Mouse (Mus musculus): ENCODE results near the gene Itgb2.

Gene Itgb2

DNA sequence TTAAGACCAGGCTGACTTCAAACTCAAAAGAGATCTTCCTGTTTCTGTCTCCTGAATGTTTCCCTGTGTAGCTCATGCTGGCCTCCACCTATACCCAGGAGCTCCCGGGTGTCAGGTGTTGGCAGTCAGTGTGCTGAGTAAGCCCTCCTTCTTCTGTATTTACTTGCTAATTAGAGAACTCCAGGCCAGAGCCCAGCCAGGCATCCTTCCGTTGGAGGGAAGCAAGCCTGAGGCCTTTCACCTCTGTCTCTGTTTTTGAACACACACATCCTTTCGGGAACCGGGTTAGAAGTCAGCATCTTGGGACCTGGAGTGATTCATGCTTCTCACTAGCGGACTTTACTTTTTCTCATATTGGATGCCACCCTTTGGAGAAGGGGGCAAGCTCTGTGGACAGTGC, 77.4 kb downstream of the Itgb2 start:
- in situ Hi-C loops (cut with MboI; ENCODE audit: unreplicated experiment in 2 of 2), result loop anchor here in 1 of 2 experiments (25.0 kb wide), 1 partner anchor 980 kb away; the partner anchor contains the start of gene Syde1

GRCm38 (mm10) chr10:77608589-77608988, 78.5 kb downstream of the Itgb2 start:
- in situ Hi-C loops (cut with MboI; ENCODE audit: unreplicated experiment in 2 of 2), result loop anchor here in 1 of 2 experiments (25.0 kb wide), 1 partner anchor 979 kb away; the partner anchor contains the start of gene Syde1

GRCm38 (mm10) chr10:77610221-77610961, 80.3 kb downstream of the Itgb2 start:
- in situ Hi-C loops (cut with MboI; ENCODE audit: unreplicated experiment in 2 of 2), result loop anchor here in 1 of 2 experiments (25.0 kb wide), 1 partner anchor 977 kb away; the partner anchor contains the start of gene Syde1

- in situ Hi-C loops (cut with MboI; ENCODE audit: unreplicated experiment in 2 of 2), result loop anchor here in 1 of 2 experiments (25.0 kb wide), 1 partner anchor 974 kb away; the partner anchor contains the start of gene Syde1
These were observed 83.4 kb downstream of the Itgb2 start for GRCm38 (mm10) chr10:77613409-77613808.

All from v-Abl transformed pro-B cells (cell line).